Mouse (Mus musculus) intestine, embryonic 14.5 days (tissue): Measurements from ENCODE around the gene Slc6a19. TPM values are rescaled to one million over a fixed set of nuclear protein-coding genes. Genes with fewer than 3 reads are reported as not detected.
"Not testable (repeated sequence)": the region's sequence is repeated elsewhere in the genome, so short reads cannot be mapped to it uniquely, and the experiment has no call there.

ENCODE experiments used
- ATAC-seq: fragments of 200-750 bp; cut with Nextera tagmentation; replicated peaks from 2 replicates; pipeline ENCODE4 v1.8.0; 2017; ENCODE audit warnings: low read depth, moderate number of reproducible peaks, moderate TSS enrichment, moderate library complexity; ENCODE audit not compliant: low FRiP score, low TSS enrichment
- DNase-seq: peaks from one replicate; pipeline ENCODE4 v3.0.0-alpha.2; 2018; ENCODE audit warnings: low spot score
- H3K27ac ChIP-seq: fragments of 300-500 bp; sonication (generic); 2 replicates; pipeline ENCODE4 v1.5.1; 2014; ENCODE audit warnings: low read depth, mild to moderate bottlenecking, control low read depth
- H3K27me3 ChIP-seq: fragments of 300-500 bp; sonication (generic); replicated peaks from 2 replicates; pipeline ENCODE4 v1.6.1; 2014; ENCODE audit warnings: low read length, control low read depth; ENCODE audit not compliant: control insufficient read depth, insufficient read depth
- H3K36me3 ChIP-seq: fragments of 300-500 bp; sonication (generic); 2 replicates; pipeline ENCODE4 v1.6.1; 2014; ENCODE audit warnings: low read length, control low read depth; ENCODE audit not compliant: control insufficient read depth, insufficient read depth
- H3K4me1 ChIP-seq: fragments of 300-500 bp; sonication (generic); replicated peaks from 2 replicates; pipeline ENCODE4 v1.6.1; 2014; ENCODE audit warnings: low read length, control low read depth, mixed read lengths; ENCODE audit not compliant: control insufficient read depth, insufficient read depth
- H3K4me2 ChIP-seq: fragments of 300-500 bp; sonication (generic); 2 replicates; pipeline ENCODE4 v1.6.1; 2014; ENCODE audit warnings: low read length
- H3K4me3 ChIP-seq: fragments of 300-500 bp; sonication (generic); 2 replicates; pipeline ENCODE4 v1.5.1; 2014; ENCODE audit warnings: low read depth, low read length, control low read depth, mixed read lengths
- H3K9ac ChIP-seq: fragments of 300-500 bp; sonication (generic); 2 replicates; pipeline ENCODE4 v1.6.1; 2014; ENCODE audit warnings: mild to moderate bottlenecking, low read length
- H3K9me3 ChIP-seq: fragments of 300-500 bp; sonication (generic); 2 replicates; pipeline ENCODE4 v1.6.1; 2016; ENCODE audit warnings: low read length, control low read depth; ENCODE audit not compliant: control insufficient read depth
- WGBS: fragments of 180-500 bp; shearing (Covaris S2); extraction: QIAGEN DNeasy Blood & Tissue Kit; methylation state at CpG from one replicate; pipeline ENCODE4 v1.1.7; 2014; 5-methylcytosine and 5-hydroxymethylcytosine counted together
- polyA plus RNA-seq: library from polyadenylated mRNA; unstranded; fragments of >200 nt; fragmentation: Nextera tagmentation; extraction: Ambion mirVana; gene quantifications from 2 replicates; pipeline ENCODE4 v1.2.1, GENCODE M21; 2014

The Slc6a19 gene
- polyA plus RNA-seq, 1 experiment from 2014 or later = 0.28 TPM

DNA sequence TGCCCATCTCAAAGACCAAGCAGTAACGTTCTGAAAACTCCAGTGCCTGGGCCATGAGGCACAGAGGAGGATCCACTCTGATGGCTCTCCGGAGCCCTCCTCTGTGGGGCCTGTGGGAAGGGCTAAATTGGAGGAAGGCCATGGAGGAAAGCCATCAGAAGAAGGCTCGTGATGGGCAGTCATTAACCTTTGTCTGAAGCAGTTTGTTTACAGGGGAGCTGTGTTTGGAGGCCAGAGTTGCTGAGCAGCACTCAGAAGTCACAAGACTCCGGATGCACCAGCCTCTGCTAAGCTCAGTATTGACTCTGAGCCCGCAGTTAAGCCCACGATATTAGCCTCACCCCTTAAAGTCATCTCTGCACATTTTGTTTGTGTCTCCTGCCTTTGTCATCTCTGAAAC is 4.8 kb upstream of the Slc6a19 start:
- no peaks in the 10 kb centered on the region for H3K4me1 ChIP-seq
- 50% methylated on average over 6 of the region's 6 CpGs for WGBS
- no peaks in the 10 kb centered on the region for H3K9me3 ChIP-seq
- no peaks in the 10 kb centered on the region for H3K36me3 ChIP-seq
- no peak overlapping the region for H3K4me3 ChIP-seq
- H3K27ac ChIP-seq = no peak overlapping the region
- ATAC-seq = no peak
- H3K27me3 ChIP-seq = no peaks in the 10 kb centered on the region
- H3K4me2 ChIP-seq = no peak overlapping the region
- no peak for DNase-seq
- H3K9ac ChIP-seq = no peak overlapping the region

DNA sequence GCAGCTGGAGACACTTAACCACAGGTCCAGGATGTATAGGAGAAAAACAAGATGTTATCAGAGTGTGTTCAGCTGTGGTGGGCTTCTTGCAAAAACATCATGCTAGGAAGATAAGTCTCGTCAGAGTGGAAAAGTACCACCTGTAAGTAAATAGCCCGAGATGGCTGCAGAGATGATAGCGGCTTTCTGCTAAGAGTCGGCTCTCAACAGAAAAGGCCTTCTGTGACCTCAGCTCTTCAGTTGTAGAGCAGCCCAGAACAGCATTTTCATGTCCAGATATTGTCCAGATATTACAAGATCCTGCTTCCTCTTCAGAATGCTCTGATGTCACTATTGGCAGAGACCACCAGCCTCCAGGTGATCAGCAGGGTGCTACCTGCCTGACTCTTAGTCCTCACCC is 1.2 kb downstream of the Slc6a19 start:
- ATAC-seq = not testable (repeated sequence)

DNA sequence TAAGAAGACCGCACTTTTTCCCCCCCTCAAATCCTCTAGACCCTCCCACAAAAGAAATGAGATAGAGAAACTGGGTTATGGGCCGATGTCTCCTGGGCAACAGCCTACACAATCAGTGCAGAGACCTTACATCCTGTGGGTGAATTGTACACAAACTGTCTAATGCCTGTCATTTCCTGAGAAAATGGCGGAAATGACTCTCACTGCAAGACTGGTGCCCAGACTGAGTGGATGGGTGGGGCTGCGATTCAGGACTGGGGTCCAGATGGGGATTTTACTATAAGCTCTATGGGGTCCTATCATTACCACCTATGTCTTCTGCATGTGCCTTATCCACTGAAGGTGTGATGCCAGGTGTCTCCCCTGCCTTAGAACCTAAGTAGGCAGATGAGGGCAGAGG is 1.9 kb downstream of the Slc6a19 start:
- Histone ChIP-seq H3K36me3 (no peaks in the 10 kb centered on the region), H3K4me2 (no peak overlapping the region), H3K4me1 (no peaks in the 10 kb centered on the region), H3K27ac (no peak overlapping the region), H3K4me3 (no peak overlapping the region), H3K9ac (no peak overlapping the region), H3K9me3 (no peaks in the 10 kb centered on the region), H3K27me3 (no peaks in the 10 kb centered on the region)
- ATAC-seq (no peak), DNase-seq (no peak)
- 75% methylated on average over 4 of the region's 4 CpGs for WGBS

More for the DNA sequence above, 1.2 kb downstream of the Slc6a19 start:
- DNase-seq, H3K27ac ChIP-seq, H3K9ac ChIP-seq, H3K9me3 ChIP-seq, H3K36me3 ChIP-seq, H3K4me2 ChIP-seq, H3K4me1 ChIP-seq, H3K27me3 ChIP-seq, H3K4me3 ChIP-seq: not testable (repeated sequence)
- WGBS = 64% methylated on average over 4 of the region's 4 CpGs

DNA sequence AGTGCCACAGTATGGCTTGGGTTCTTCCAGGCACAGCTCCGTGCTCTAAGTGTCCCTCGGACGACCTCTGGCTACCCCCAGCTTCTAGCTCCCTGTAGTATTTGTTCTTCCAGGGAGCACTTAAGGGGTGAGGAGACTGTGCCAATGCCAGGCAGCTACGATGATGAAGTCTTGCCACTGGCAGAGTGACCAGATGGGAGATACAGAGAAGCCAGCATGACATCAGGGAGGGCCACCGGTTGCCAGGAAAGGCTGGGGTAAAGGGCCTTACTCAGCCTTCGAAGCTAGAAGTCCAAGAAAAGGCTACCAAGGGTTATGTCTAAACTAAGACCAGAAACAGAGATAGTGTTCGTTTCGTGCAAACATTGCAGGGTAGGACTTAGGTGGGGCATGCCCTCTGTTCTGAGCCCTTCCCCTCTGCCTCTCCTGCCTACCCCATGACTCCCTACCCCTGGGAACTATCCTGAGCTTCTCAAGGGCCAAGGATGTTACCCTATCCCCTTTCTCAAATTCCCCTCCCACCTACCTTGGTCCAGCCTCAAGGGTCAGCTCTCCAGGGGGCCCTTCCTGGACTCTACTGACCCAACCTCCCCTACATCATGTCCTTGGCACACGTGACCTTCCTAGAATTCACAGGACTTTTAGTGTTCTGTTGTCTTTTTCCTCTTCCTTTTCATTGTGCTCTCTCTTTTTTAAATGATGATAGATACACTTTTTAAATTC is 3.3 kb downstream of the Slc6a19 start:
- Histone ChIP-seq H3K27ac (no peak overlapping the region), H3K4me3 (no peak overlapping the region), H3K4me1 (no peaks in the 10 kb centered on the region), H3K27me3 (no peaks in the 10 kb centered on the region), H3K9ac (no peak overlapping the region), H3K4me2 (no peak overlapping the region), H3K36me3 (no peaks in the 10 kb centered on the region), H3K9me3 (no peaks in the 10 kb centered on the region)
- DNase-seq (no peak), ATAC-seq (no peak)
- WGBS = 75% methylated on average over 9 of the region's 9 CpGs

DNA sequence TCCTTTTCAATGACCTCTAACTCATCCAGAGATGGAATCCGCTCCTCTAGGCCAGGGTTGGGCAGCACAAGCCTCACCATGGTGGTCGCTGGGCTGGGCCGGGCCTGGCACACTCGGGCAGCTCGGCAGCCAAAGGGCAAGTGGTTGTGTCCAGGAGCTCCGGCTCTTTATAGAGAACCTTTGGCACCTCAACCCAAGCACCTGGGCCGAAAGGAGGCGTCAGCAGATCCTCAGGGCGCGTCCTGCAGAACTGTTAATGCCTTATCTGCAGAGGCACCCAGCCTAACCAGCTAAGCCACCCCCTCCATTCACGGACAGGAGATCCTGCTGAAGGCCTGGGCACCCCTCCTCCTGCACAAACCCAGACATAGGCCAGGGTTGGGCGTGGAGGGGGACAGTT is 4.1 kb downstream of the Slc6a19 start:
- Histone ChIP-seq H3K4me2 (no peak overlapping the region), H3K9ac (no peak overlapping the region), H3K27ac (no peak overlapping the region), H3K4me3 (no peak overlapping the region), H3K36me3 (no peaks in the 10 kb centered on the region), H3K4me1 (no peaks in the 10 kb centered on the region), H3K27me3 (no peaks in the 10 kb centered on the region), H3K9me3 (no peaks in the 10 kb centered on the region)
- ATAC-seq = no peak
- WGBS = 86% methylated on average over 12 of the region's 12 CpGs
- DNase-seq = no peak

DNA sequence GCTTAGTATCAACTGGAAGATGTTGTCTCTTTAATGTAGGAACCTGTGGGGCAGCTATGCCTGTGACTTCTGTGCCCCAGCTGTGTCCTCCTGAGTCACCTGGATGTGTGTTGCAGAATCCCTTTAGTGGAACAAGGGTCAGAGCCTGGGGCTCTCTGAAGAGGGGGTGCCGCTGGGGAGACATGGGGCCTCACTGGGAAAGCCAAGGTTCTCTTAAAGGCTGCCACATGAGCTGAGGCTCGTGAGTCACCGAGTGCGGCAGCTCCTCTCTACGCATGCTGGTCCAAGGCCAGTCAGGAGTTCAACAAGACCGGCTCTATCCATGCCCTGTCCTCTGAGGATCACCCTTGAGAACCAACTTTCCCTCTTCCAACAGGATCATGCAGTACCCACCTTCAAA is 5.0 kb downstream of the Slc6a19 start:
- Histone ChIP-seq H3K27ac (no peak overlapping the region), H3K4me1 (no peaks in the 10 kb centered on the region), H3K4me3 (no peak overlapping the region), H3K9me3 (no peaks in the 10 kb centered on the region), H3K9ac (no peak overlapping the region), H3K4me2 (no peak overlapping the region), H3K27me3 (no peaks in the 10 kb centered on the region), H3K36me3 (no peaks in the 10 kb centered on the region)
- ATAC-seq = no peak
- no peak for DNase-seq
- WGBS = 97% methylated on average over 6 of the region's 6 CpGs

DNA sequence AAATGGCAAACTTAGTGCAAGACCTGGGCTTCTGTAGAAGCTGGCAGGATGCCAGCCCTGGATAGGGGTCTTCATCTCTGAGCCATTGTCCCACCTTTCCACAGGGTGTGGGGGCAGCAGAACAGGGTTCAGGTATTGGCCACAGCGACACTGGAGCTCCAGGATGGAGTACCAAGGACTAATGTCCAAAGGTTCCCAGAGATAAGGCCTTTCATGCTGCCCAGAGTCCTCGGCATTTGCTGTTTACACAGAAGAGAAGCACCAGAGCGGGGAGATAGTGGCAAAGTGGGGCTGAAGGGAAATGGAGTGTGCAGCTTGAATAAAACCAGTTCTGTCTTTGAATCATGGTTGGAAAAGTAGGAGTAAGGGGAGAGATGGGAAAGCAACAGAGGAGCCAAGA is 8.1 kb downstream of the Slc6a19 start:
- Histone ChIP-seq H3K4me1 (no peaks in the 10 kb centered on the region), H3K4me3 (no peak overlapping the region), H3K27ac (no peak overlapping the region), H3K27me3 (no peaks in the 10 kb centered on the region), H3K36me3 (no peaks in the 10 kb centered on the region), H3K4me2 (no peak overlapping the region), H3K9me3 (no peaks in the 10 kb centered on the region), H3K9ac (no peak overlapping the region)
- 57% methylated on average over 3 of the region's 3 CpGs for WGBS
- ATAC-seq (no peak), DNase-seq (no peak)

DNA sequence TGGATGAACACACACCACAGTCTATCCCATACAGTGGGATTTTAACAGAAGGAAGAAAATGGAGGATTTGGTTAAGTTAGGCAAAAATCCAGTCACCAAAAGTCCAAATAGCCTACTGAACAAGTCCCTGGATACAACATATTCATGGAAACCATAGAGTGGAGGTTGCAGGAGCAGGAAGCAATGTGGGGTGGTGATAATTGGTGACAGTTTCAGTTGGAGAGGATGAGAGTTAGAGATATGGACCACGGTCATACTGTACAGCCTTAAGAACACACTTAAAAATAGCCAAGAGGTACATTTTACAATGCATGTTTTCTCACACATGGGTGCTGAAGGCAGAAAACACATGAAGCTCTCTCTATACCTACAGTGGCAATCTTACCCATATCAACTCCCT is 9.7 kb downstream of the Slc6a19 start:
- H3K4me1 ChIP-seq = no peaks in the 10 kb centered on the region
- ATAC-seq (no peak), DNase-seq (no peak)
- H3K4me2 ChIP-seq = no peak overlapping the region
- H3K36me3 ChIP-seq = no peaks in the 10 kb centered on the region
- no peaks in the 10 kb centered on the region for H3K9me3 ChIP-seq
- H3K4me3 ChIP-seq = no peak overlapping the region
- H3K9ac ChIP-seq = no peak overlapping the region
- no peak overlapping the region for H3K27ac ChIP-seq
- no peaks in the 10 kb centered on the region for H3K27me3 ChIP-seq
- WGBS = 81% methylated on average over 1 of the region's 1 CpGs

DNA sequence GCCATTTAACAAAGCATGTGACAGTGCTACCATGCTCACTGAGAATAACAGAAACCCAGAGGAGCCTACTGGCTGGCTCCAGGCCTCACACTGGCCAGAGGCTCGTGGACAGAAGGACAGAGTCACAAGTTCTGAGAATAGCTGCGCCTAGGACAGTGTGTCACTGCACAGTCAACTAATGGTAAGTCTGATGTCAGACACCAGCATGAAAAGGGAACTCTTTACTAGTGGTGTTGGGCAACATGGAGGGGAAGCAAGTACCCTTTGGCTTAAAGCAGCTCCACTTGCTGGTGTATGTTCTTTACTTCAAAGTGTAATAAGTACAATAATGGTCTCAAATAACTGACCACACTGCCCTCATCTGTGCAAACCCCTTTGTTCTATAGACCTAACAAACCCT is 11.3 kb downstream of the Slc6a19 start:
- H3K36me3 ChIP-seq = no peaks in the 10 kb centered on the region
- no peaks in the 10 kb centered on the region for H3K27me3 ChIP-seq
- no peak for ATAC-seq
- H3K4me3 ChIP-seq = no peak overlapping the region
- WGBS = 66% methylated on average over 2 of the region's 2 CpGs
- no peak for DNase-seq
- H3K4me1 ChIP-seq = no peaks in the 10 kb centered on the region
- H3K27ac ChIP-seq = no peak overlapping the region
- H3K9me3 ChIP-seq = no peaks in the 10 kb centered on the region
- H3K9ac ChIP-seq = no peak overlapping the region
- H3K4me2 ChIP-seq = no peak overlapping the region
